Mouse (Mus musculus): ENCODE measurements around the gene Unc5c. TPM values are rescaled to one million over a fixed set of nuclear protein-coding genes. Genes with fewer than 3 reads are reported as not detected.

Unc5c gene
- total RNA-seq, 2 experiments from 2014 or later: 36.8 to 48.3 TPM

GRCm38 (mm10) chr3:141595073-141595472 is 130.1 kb downstream of the Unc5c start:
- DNase-seq (ENCODE audit: extremely low spot score in 1 of 2, low spot score in 1 of 2): no peak

GRCm38 (mm10) chr3:141596461-141596860 is 131.4 kb downstream of the Unc5c start:
- DNase-seq (ENCODE audit: extremely low spot score in 1 of 2, low spot score in 1 of 2): no peak

GRCm38 (mm10) chr3:141596881-141597280 is 131.9 kb downstream of the Unc5c start:
- DNase-seq (ENCODE audit: extremely low spot score in 1 of 2, low spot score in 1 of 2): no peak

GRCm38 (mm10) chr3:141597974-141598373 is 133.0 kb downstream of the Unc5c start:
- DNase-seq (ENCODE audit: extremely low spot score in 1 of 2, low spot score in 1 of 2): no peak

- DNase-seq (ENCODE audit: extremely low spot score in 1 of 2, low spot score in 1 of 2): no peak
Observed at GRCm38 (mm10) chr3:141598936-141599335, 133.9 kb downstream of the Unc5c start.

GRCm38 (mm10) chr3:141601072-141601549 is 136.1 kb downstream of the Unc5c start:
- DNase-seq (ENCODE audit: extremely low spot score in 1 of 2, low spot score in 1 of 2): no peak

- no peak for DNase-seq (ENCODE audit: extremely low spot score in 1 of 2, low spot score in 1 of 2)
Observed at GRCm38 (mm10) chr3:141616718-141617117, 151.7 kb downstream of the Unc5c start.

- DNase-seq (ENCODE audit: extremely low spot score in 1 of 2, low spot score in 1 of 2): no peak
Observed at GRCm38 (mm10) chr3:141618675-141619074, 153.7 kb downstream of the Unc5c start.

- no peak for DNase-seq (ENCODE audit: extremely low spot score in 1 of 2, low spot score in 1 of 2)
Observed at GRCm38 (mm10) chr3:141621496-141621895, 156.5 kb downstream of the Unc5c start.

GRCm38 (mm10) chr3:141626935-141627638 is 162.1 kb downstream of the Unc5c start:
- DNase-seq (ENCODE audit: extremely low spot score in 1 of 2, low spot score in 1 of 2): no peak

- no peak for DNase-seq (ENCODE audit: extremely low spot score in 1 of 2, low spot score in 1 of 2)
Observed at GRCm38 (mm10) chr3:141627639-141627977, 162.6 kb downstream of the Unc5c start.

- DNase-seq (ENCODE audit: extremely low spot score in 1 of 2, low spot score in 1 of 2): no peak
Observed at GRCm38 (mm10) chr3:141629431-141629830, 164.4 kb downstream of the Unc5c start.

GRCm38 (mm10) chr3:141637900-141638299 is 172.9 kb downstream of the Unc5c start:
- no peak for DNase-seq (ENCODE audit: extremely low spot score in 1 of 2, low spot score in 1 of 2)

- DNase-seq (ENCODE audit: extremely low spot score in 1 of 2, low spot score in 1 of 2): no peak
Observed at GRCm38 (mm10) chr3:141644264-141644663, 179.2 kb downstream of the Unc5c start.

GRCm38 (mm10) chr3:141646588-141646987 is 181.6 kb downstream of the Unc5c start:
- no peak for DNase-seq (ENCODE audit: extremely low spot score in 1 of 2, low spot score in 1 of 2)

GRCm38 (mm10) chr3:141650658-141651057 is 185.6 kb downstream of the Unc5c start:
- no peak for DNase-seq (ENCODE audit: extremely low spot score in 1 of 2, low spot score in 1 of 2)

GRCm38 (mm10) chr3:141653915-141654314 is 188.9 kb downstream of the Unc5c start:
- no peak for DNase-seq (ENCODE audit: extremely low spot score in 1 of 2, low spot score in 1 of 2)

GRCm38 (mm10) chr3:141659041-141659789 is 194.2 kb downstream of the Unc5c start:
- no peak for DNase-seq (ENCODE audit: extremely low spot score in 1 of 2, low spot score in 1 of 2)

- no peak for DNase-seq (ENCODE audit: extremely low spot score in 1 of 2, low spot score in 1 of 2)
Observed at GRCm38 (mm10) chr3:141660065-141661062, 195.3 kb downstream of the Unc5c start.

GRCm38 (mm10) chr3:141689113-141689512 is 224.1 kb downstream of the Unc5c start:
- DNase-seq (ENCODE audit: extremely low spot score in 1 of 2, low spot score in 1 of 2): no peak

GRCm38 (mm10) chr3:141690676-141691075 is 225.7 kb downstream of the Unc5c start:
- no peak for DNase-seq (ENCODE audit: extremely low spot score in 1 of 2, low spot score in 1 of 2)

Data from layer of hippocampus, postnatal 25 days (tissue).